Mouse (Mus musculus) forebrain, embryonic 15.5 days (tissue): ENCODE measurements around the gene Ifitm5. TPM values are rescaled to one million over a fixed set of nuclear protein-coding genes. Genes with fewer than 3 reads are reported as not detected.

ENCODE experiments used
- ATAC-seq: fragments of 200-750 bp; cut with Nextera tagmentation; replicated peaks from 2 replicates; pipeline ENCODE4 v1.8.0; 2017; ENCODE audit warnings: mild to moderate bottlenecking, moderate TSS enrichment, moderate library complexity
- H3K27ac ChIP-seq: fragments of 300-500 bp; sonication (generic); replicated peaks from 2 replicates; pipeline ENCODE4 v1.5.1; 2015; ENCODE audit warnings: mild to moderate bottlenecking, inconsistent platforms
- H3K27me3 ChIP-seq: fragments of 300-500 bp; sonication (generic); 2 replicates; pipeline ENCODE4 v1.6.1; 2015; ENCODE audit warnings: inconsistent platforms
- H3K36me3 ChIP-seq: fragments of 300-500 bp; sonication (generic); 2 replicates; pipeline ENCODE4 v1.6.1; 2015; ENCODE audit warnings: mild to moderate bottlenecking, inconsistent platforms
- H3K4me1 ChIP-seq: fragments of 300-500 bp; sonication (generic); 2 replicates; pipeline ENCODE4 v1.6.1; 2015; ENCODE audit warnings: inconsistent platforms
- H3K4me2 ChIP-seq: fragments of 300-500 bp; sonication (generic); replicated peaks from 2 replicates; pipeline ENCODE4 v1.6.1; 2015; ENCODE audit warnings: mild to moderate bottlenecking, inconsistent platforms
- H3K4me3 ChIP-seq: fragments of 300-500 bp; sonication (generic); 2 replicates; pipeline ENCODE4 v1.5.1; 2015; ENCODE audit warnings: mild to moderate bottlenecking, inconsistent platforms
- H3K9ac ChIP-seq: fragments of 300-500 bp; sonication (generic); replicated peaks from 2 replicates; pipeline ENCODE4 v1.6.1; 2015; ENCODE audit warnings: mild to moderate bottlenecking, inconsistent platforms
- H3K9me3 ChIP-seq: fragments of 300-500 bp; sonication (generic); 2 replicates; pipeline ENCODE4 v1.6.1; 2016; ENCODE audit warnings: inconsistent platforms
- WGBS: fragments of 180-500 bp; shearing (Covaris S2); methylation state at CpG from one replicate; pipeline ENCODE4 v1.1.7; 2015; ENCODE audit warnings: mixed read lengths; 5-methylcytosine and 5-hydroxymethylcytosine counted together
- polyA plus RNA-seq: library from polyadenylated mRNA; unstranded; fragments of >200 nt; fragmentation: Nextera tagmentation; extraction: Ambion mirVana; gene quantifications from 2 replicates; pipeline ENCODE4 v1.2.1, GENCODE M21; 2015

Ifitm5 gene
- polyA plus RNA-seq, 1 experiment from 2014 or later, result 0.70 TPM

DNA sequence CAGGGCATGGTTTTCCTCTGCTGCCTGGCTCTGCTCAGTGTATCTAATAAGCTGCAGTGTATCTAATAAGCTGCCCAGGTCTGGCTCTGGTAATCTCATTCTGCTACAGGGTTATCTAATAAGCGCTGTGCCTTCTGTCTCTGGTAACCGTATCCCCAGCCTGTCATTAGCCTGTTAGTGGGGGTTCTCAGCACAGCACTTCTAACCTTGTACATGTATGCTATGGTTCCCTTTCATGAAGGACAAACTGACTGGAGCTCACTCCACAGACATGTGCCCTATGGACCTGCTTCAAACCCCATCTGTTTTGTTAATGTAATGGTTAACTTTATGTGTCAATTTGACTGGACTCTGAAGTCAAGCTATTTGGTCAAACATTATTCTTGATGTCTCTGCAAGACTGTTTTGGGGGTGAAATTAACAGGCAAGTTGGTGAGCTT, 44.4 kb downstream of the Ifitm5 start:
- Histone ChIP-seq H3K27ac (no peak overlapping the region), H3K27me3 (no peaks in the 10 kb centered on the region), H3K4me3 (no peak overlapping the region), H3K4me2 (no peak overlapping the region), H3K9me3 (no peaks in the 10 kb centered on the region), H3K4me1 (peaks cover 5% of the 10 kb centered on the region), H3K36me3 (no peaks in the 10 kb centered on the region), H3K9ac (no peak overlapping the region)
- no peak for ATAC-seq
- WGBS, result 86% methylated on average over 2 of the region's 2 CpGs

DNA sequence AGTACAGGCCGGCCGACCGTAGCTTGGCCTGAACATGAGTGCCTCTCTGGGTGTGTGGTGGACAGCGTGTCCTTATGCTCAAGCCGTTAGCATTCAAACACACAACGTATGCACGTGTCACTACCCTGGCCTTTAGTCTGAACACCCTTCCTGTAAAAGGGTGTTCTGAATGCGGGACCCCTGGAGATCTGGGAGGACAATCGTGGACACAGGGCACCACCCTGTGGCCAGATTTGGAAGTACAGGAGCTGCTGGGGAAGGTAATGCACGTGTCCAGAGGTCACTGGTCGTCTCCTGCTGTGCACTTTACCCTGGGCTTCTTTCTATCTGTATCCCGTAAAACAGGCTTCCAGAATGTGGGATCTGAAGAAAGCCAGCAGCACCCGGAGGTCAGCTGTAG, 46.9 kb downstream of the Ifitm5 start:
- ATAC-seq, result 0 out of 2 replicates have a peak, but pooled peaks have one; percentile 41
- Histone ChIP-seq H3K27ac (no peak overlapping the region), H3K4me2 (no peak overlapping the region), H3K4me1 (no peaks in the 10 kb centered on the region), H3K36me3 (peaks cover 8% of the 10 kb centered on the region; the same call in 1 of the 2 replicates), H3K27me3 (no peaks in the 10 kb centered on the region), H3K9me3 (no peaks in the 10 kb centered on the region), H3K4me3 (no peak overlapping the region), H3K9ac (peak overlapping the region; percentile 18; the same call in 1 of the 2 replicates)
- 22% methylated on average over 13 of the region's 13 CpGs for WGBS

DNA sequence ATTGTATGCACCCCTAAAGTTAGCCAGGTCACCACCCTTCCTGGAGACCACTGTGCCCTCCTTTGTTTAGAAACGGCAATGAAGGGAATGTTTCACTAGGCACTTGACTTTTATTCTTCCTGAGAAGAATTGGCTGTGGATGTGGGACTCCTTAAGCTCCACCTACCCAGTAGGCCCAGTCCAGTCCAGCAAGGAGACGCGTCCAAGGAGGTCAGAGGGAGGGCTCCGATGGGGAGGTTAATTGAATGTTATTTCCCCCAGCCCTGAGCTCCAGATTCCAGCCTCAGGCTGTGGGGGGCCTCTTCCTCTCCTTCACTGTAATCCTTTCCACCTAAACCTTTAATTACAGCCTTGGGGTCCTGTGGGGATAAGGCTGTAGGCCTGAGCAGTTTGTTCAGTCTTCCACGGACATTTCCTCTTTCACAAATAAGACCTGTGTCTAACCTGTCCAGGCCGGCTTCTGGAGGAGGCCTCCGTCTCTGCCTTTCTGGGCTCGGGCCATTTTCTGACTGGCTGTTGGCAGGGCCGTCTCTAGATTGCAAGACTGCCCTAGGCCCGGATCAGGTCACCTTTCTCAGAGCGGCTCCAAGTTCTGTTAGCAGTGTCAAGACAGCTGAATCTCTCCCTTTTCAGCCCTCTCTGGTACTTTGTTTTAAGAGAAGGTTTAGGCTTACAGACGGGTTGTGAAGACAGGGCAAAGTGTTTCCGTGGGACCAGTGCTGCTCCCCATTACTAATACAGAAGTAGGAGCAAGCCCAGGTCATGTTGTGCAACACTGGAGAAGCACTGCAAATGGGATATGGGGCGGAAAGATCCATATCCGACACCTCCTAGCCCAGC, 47.8 kb downstream of the Ifitm5 start:
- Histone ChIP-seq H3K9me3 (no peaks in the 10 kb centered on the region), H3K27me3 (no peaks in the 10 kb centered on the region), H3K4me2 (no peak overlapping the region), H3K4me3 (no peak overlapping the region), H3K36me3 (peaks cover 17% of the 10 kb centered on the region), H3K4me1 (no peaks in the 10 kb centered on the region), H3K27ac (no peak overlapping the region), H3K9ac (no peak overlapping the region)
- WGBS, result 72% methylated on average over 15 of the region's 15 CpGs
- no peak for ATAC-seq

DNA sequence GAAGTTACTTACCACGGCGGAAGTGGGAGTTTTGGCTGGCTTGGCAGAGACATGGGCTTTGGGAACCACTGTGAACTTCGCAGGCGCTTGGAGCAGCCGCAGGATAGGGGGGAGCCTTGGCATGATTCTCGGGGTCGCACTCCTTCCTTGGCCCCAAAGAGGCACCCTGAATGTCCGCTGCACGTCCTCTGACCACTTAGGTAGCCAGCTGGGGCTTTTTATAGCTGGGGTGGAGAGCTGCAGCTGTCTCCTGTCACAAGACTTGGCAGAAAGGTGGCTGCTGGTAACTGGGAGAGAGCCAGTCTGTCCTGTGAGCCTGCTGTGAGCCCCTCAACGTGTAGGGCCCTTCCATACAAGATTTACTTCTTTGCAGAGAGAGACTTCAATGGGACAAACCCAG, 49.9 kb downstream of the Ifitm5 start, which contains the start of gene Cox8b:
Gene Cox8b, minus strand, starts transcription at position 227 of the 400 bp plus-strand sequence.
- WGBS, result 81% methylated on average over 10 of the region's 10 CpGs

DNA sequence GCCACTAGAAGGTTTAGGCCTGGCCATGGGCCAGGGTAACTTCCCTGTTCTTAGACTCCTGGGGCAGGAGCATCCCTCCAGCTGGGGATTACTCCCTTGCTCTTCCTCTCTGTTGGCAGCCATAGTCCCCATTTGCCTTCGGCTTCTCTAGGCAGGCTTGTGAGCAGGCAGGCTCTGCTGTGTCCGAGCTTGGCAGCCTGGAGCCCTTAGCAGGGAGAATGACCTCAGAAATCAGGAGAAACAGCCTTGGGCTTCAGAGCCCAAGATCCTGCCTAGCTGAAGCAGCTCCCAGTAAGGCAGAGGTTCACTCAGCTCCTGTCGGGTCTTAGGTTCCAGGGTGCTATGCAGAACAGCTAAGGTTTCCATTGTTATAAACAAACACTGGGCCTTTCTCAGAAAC, 51.0 kb downstream of the Ifitm5 start:
- no peaks in the 10 kb centered on the region for H3K4me1 ChIP-seq
- H3K4me3 ChIP-seq, result no peak overlapping the region
- peaks cover 42% of the 10 kb centered on the region for H3K36me3 ChIP-seq
- no peak overlapping the region for H3K9ac ChIP-seq
- H3K4me2 ChIP-seq, result no peak overlapping the region
- no peaks in the 10 kb centered on the region for H3K27me3 ChIP-seq
- WGBS, result 75% methylated on average over 3 of the region's 3 CpGs
- no peak overlapping the region for H3K27ac ChIP-seq
- ATAC-seq, result no peak
- H3K9me3 ChIP-seq, result no peaks in the 10 kb centered on the region

More for the DNA sequence above, 49.9 kb downstream of the Ifitm5 start, which contains the start of gene Cox8b:
- Histone ChIP-seq H3K4me1 (no peaks in the 10 kb centered on the region), H3K9ac (no peak within 1 kb of the TSS), H3K4me2 (no peak within 1 kb of the TSS), H3K27me3 (no peaks in the 10 kb centered on the region), H3K4me3 (no peak within 1 kb of the TSS), H3K9me3 (no peaks in the 10 kb centered on the region), H3K27ac (no peak within 1 kb of the TSS), H3K36me3 (peaks cover 33% of the 10 kb centered on the region)
- ATAC-seq, result no peak

Other genes starting within 250 kb of the Ifitm5 start
- gene Cyp2e1, start 186.6 kb downstream of the Ifitm5 start, polyA plus RNA-seq, result not detected in 2 replicates
- gene Syce1, start 162.4 kb downstream of the Ifitm5 start, polyA plus RNA-seq, result 0.13 and 0.55 TPM in 2 replicates
- 11.1 and 12.7 TPM in 2 replicates for gene Zfp941, start 128.1 kb downstream of the Ifitm5 start, polyA plus RNA-seq
- not detected in 2 replicates for gene Urah, start 115.3 kb downstream of the Ifitm5 start, polyA plus RNA-seq
- not detected in 2 replicates for gene Scgb1c1, start 104.7 kb downstream of the Ifitm5 start, polyA plus RNA-seq
- gene Odf3, start 102.5 kb downstream of the Ifitm5 start, polyA plus RNA-seq, result 0.10 TPM in 1 of 2 replicates, not detected in the other
- not detected in 2 replicates for gene Gm45785, start 94.0 kb downstream of the Ifitm5 start, polyA plus RNA-seq
- gene Ric8a, start 93.3 kb downstream of the Ifitm5 start, polyA plus RNA-seq, result 91.2 and 96.9 TPM in 2 replicates
- 44.3 and 46.9 TPM in 2 replicates for gene Bet1l, start 92.7 kb downstream of the Ifitm5 start, polyA plus RNA-seq
- gene Psmd13, start 68.3 kb downstream of the Ifitm5 start, polyA plus RNA-seq, result 283 and 287 TPM in 2 replicates
- 33.6 and 36.5 TPM in 2 replicates for gene Sirt3, start 68.0 kb downstream of the Ifitm5 start, polyA plus RNA-seq
- not detected in 2 replicates for gene Cox8b, start 49.8 kb downstream of the Ifitm5 start, polyA plus RNA-seq
- 0.24 and 0.28 TPM in 2 replicates for gene Nlrp6, start 29.4 kb downstream of the Ifitm5 start, polyA plus RNA-seq
- 8.5 and 8.7 TPM in 2 replicates for gene Pgghg, start 8.9 kb downstream of the Ifitm5 start, polyA plus RNA-seq
- not detected in 2 replicates for gene Gm45717, start 5.6 kb upstream of the Ifitm5 start, polyA plus RNA-seq
- 126 and 142 TPM in 2 replicates for gene Ifitm2, start 5.7 kb upstream of the Ifitm5 start, polyA plus RNA-seq
- gene Ifitm1, start 16.9 kb upstream of the Ifitm5 start, polyA plus RNA-seq, result 6.5 and 7.6 TPM in 2 replicates
- 21.7 and 24.9 TPM in 2 replicates for gene Ifitm3, start 60.5 kb upstream of the Ifitm5 start, polyA plus RNA-seq
- not detected in 2 replicates for gene Ifitm6, start 67.6 kb upstream of the Ifitm5 start, polyA plus RNA-seq
- not detected in 2 replicates for gene Gm17387, start 78.8 kb upstream of the Ifitm5 start, polyA plus RNA-seq
- gene B4galnt4, start 110.8 kb upstream of the Ifitm5 start, polyA plus RNA-seq, result 47.3 and 50.0 TPM in 2 replicates
- gene Pkp3, start 127.9 kb upstream of the Ifitm5 start, polyA plus RNA-seq, result not detected in 2 replicates
- 1.8 and 2.0 TPM in 2 replicates for gene Sigirr, start 150.3 kb upstream of the Ifitm5 start, polyA plus RNA-seq
- gene Ano9, start 167.5 kb upstream of the Ifitm5 start, polyA plus RNA-seq, result 0.09 TPM in 1 of 2 replicates, not detected in the other
- gene Ptdss2, start 172.1 kb upstream of the Ifitm5 start, polyA plus RNA-seq, result 74.5 TPM in 2 replicates
- gene Rnh1, start 222.6 kb upstream of the Ifitm5 start, polyA plus RNA-seq, result 42.3 and 44.0 TPM in 2 replicates
- gene Hras, start 243.7 kb upstream of the Ifitm5 start, polyA plus RNA-seq, result 126 and 127 TPM in 2 replicates
- gene Lrrc56, start 243.9 kb upstream of the Ifitm5 start, polyA plus RNA-seq, result 10.3 and 12.7 TPM in 2 replicates